Mouse (Mus musculus) right cerebral cortex, postnatal 36 days (tissue): Measurements from ENCODE around the gene Sfxn2.
"Not testable (repeated sequence)": the region's sequence is repeated elsewhere in the genome, so short reads cannot be mapped to it uniquely, and the experiment has no call there.

Experiments
- DNase-seq, 2 experiments: peaks; one replicate each; pipeline ENCODE4 v3.0.0; 2022; ENCODE audit warnings: low spot score in 2 of 2, mixed read lengths in 1 of 2

Sfxn2 gene

DNA sequence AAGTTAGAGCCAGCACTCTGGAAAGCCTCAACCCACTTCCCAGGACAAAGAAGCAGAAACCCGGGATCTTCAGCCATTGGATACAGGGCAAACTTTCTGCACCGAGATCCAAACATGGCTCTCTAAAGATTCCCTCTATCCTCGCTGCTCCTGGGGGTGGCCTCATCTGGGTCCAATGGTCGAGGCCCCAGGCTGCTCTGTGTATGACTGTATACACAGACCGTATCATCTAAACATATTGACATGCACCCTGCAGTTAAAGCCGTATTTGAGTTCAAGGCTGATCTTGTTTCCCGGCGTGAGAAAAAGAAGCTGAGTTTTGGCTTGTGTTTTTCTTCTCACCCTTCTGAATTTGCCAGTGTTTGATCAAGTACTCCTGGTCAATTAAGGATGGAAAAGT, 30.4 kb upstream of the Sfxn2 start:
- DNase-seq, result no peak

DNA sequence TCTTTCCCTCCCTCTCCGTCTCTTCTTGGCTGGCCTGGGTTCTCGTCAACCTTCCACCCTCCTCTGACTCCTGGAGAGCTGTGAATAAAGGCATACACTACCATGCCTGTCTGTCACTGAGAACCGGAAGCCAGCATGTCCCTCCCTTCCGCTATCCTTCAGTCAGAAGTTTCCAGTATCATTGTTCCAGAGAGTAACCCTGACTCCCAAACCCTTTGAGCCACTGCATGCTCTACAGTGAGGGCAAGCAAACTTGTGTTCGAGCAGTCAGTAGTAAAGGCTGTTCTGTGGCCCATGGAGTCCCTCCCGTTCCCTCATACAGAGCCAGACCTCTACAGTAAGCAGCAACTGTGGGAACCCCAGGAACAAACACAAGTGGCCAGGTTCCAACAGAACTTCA, 25.6 kb upstream of the Sfxn2 start:
- DNase-seq, result no peak

DNA sequence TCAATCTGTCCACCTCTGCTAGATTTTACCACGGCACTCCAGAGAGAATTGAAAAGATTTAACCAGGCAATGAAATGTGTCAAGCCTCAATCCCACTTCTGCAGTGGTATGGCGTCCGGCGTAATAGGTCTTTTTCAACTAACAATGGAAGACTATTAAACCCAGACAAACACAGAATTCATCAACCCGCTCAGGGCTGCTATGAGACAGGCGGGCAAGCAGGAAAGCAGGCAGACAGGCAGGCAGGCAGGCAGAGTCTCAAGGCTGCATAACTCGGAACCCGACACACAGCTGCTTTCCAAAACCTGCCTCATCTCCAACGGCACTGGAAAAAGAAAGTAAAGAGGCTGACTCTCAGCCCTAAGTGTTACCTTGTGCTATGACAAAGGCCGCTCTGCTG, 25.1 kb upstream of the Sfxn2 start:
- DNase-seq, result no peak

DNA sequence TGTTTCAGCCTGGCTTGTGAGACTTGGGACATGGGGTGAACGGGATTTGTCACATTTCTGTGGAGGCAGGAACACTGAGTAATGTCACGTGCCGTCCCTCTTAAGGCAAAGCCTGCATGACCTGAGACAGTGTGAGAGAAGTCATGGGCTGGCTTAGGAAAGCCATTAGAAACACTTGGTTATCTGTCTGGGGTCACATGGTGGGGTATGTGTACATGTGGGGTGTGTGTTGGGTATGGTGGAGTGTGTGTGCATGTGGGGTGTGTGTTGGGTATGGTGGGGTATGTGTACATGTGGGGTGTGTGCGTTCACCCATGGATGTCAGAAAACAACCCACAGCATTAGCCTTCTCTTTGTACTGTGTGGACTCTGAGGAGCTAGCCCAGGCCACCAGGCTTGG, 22.8 kb upstream of the Sfxn2 start:
- DNase-seq, result no peak

DNA sequence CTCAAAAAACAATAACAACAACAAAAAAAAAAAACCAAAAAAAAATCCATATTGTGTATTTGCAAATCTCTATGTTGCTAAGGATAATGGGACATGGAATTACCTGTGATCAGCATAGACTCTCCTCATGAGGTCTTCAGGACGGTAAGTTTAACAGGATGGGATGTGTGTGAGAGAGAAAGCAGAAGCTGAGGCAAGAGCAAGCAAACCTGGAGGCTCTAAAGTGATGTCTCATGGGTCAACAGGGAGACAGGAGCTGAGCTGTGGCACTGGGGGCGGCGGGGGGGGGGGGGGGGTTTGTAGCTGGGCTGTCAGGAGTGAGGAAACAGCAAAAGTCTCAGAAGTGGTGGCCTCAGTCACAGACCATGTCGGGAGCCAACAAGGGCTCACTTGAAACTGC, 20.7 kb upstream of the Sfxn2 start:
- DNase-seq, result no peak

DNA sequence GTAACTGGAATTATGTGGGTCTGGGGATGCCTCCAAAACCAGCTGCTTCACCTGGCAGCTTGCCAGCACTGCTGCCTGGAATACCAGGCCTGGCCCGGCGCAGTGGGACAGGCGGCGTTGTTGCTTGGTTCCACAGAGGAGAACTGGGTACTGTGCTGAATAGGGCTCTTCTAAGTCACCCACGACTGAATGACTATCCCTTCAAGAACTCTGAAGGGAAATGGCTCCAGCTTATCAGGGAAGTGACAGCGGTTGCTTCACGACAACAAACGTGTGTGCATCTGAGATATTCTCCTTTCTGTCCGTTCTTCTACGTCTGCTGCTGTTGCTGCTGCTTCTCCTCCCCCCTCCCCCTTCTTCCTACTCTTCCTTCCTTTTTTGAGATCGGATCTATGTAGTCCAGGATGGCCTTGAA, 19.6 kb upstream of the Sfxn2 start:
- no peak for DNase-seq

DNA sequence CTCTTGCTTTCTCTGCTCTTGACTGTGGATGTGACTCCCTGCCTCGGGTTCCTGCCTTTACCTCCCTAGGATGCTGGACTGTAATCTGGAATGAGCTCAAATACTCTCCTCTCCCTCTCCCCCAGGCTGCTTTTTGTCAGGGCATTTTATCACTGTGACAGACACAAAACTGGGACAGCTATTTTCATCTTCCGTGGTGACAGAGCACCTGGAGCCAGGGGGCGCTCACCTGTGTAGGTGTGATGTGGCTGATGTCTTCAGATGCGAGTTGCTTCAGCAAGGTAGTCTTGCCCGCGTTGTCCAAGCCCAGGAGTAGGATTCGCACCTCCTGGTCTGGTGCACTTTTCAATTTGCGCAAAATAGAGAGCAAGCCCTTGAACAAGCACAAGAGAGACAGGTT, 15.2 kb upstream of the Sfxn2 start:
- no peak for DNase-seq

DNA sequence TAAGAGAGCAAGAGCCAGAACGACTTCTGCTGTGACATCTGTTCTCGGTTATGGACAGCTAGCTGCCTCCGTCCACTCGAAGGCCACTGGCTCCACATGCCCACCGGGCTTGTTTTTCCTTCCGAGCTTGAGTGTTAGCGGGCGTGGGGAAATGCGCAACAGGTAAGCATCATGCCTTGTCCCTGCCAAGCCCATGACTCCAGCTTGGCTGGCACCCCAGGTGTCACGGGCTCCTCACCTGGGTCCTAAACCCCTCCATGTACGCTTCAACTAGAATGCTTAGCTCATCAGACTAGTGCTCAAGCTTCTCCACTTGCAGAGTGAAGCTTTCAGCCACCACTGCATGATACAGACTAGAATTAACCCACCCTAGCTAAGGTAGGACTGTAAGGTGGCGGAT, 14.5 kb upstream of the Sfxn2 start:
- DNase-seq, result no peak

DNA sequence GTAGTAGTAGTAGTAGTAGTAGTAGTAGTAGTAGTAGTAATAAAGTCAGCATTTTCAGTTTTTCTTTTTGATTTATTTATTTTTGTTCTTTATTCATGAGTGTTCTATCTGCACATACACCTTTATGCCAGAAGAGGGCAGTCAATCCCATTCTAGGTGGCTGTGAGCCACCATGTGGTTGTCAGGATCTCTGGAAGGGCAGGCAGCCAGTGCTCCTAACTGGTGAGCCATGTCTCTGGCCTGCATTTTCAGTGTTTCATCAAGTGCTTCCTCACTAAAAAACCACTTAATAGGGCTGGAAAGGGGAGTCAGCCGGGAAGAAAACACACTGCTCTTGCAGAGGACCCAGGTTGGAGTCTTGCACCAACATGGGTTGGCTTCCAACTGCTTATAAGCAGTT, 11.0 kb upstream of the Sfxn2 start:
- DNase-seq, result no peak

DNA sequence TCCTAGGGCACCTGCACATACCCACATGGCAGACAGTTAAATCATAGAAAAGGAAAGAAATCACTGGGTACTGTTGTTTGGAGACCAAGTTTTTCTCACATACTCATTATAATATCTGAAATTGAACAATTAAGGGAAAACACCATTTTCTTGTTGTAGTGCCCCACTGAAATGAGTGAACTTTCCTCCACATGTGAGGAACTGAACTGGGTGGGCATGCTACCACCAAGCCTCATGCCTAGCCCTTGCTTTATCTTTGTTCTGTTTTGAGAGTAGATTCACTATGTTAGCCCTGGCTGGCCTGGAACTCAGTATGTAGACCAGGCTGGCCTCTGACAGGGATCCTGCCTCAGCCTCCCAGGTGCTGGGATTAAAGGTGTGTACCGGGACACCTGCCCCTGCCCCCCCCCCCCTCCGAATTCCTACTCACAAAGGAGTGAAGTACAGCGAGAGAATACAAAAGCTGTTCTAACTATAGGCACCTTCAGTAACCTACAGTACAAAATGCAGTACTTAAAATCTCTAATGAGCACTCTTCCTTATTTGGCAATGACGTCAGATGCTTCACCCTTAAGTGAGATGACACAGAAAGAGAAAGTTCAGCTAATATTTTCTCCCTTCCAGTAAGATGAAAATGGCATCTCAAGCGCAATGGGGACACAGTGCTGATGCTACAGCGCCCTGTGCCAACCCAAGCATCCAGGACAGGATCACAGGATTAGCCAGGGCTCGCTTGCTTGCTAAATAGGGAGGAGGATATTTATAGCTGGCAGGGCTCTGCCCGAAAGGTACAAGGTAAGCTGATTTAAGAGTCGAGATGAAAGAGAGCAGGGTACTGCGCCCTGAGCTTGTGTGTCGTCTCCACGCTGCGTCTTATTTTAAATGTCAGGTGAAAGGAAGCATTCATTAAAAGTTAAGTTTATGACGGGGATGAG, 10.3 kb upstream of the Sfxn2 start:
- no peak for DNase-seq

DNA sequence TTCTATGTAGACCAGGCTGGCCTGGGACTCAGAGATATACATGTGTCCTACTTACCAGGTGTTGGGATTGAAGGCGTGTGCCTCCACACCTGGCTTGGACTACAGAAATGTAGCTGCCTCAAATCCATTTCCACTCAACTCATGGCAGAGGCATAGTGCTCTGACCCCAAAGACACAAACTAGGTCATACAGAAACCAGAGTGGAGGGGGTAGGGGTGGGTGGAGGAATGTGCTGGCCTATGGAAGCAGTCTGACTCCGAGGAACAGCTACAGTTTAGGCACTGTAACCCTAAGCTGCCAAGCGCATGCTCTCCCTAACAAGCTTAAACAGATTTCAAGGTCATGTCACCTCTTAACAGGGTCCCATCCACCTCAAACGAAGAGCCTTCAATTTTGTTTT, 9.6 kb upstream of the Sfxn2 start:
- DNase-seq, result no peak

DNA sequence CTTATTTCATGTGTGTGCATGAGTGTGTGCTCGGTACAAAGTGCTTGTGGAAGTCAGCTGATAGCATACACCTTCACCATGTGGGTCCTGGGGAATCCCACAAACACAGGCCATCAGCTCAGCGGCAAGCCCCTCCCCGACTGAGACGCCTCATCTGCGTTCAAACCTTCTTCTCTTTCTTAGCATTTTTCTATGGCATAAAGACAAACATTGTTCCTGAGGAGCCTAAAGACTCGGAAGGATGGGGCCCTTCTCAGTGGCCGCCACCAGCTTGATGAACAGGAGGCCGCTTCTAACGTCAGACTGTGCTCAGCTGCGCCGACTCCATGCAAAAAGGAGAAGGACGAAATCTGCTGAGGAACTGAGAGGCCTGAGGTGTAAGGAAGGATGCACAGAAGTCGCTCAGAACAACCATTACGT, 9.1 kb upstream of the Sfxn2 start:
- DNase-seq, result no peak

DNA sequence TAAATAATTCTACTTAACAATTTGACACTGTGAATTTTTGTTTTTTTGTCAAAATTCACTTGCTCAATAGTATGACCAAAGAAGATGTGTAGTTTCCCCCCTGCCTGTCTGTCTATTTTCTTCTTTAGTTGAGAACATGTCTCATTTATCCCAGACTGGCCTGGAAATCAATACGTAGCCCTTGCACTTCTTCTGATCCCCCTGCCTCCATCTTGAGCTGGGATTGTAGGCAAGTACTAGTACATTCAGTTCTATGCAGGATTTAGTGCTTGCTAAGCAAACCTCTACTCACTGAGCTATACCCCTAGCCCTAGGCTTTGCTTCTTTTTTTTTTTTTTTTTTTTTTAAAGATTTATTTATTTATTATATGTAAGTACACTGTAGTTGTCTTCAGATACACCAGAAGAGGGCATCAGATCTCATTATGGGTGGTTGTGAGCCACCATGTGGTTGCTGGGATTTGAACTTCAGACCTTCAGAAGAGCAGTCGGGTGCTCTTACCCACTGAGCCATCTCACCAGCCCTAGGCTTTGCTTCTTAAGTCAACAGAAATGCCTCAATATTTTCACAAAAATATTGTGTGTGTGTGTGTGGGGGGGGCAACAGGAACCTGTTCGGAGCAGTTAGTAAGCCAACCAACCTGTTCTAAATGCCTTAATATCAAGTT, 1.8 kb upstream of the Sfxn2 start:
- DNase-seq, result not testable (repeated sequence)

DNA sequence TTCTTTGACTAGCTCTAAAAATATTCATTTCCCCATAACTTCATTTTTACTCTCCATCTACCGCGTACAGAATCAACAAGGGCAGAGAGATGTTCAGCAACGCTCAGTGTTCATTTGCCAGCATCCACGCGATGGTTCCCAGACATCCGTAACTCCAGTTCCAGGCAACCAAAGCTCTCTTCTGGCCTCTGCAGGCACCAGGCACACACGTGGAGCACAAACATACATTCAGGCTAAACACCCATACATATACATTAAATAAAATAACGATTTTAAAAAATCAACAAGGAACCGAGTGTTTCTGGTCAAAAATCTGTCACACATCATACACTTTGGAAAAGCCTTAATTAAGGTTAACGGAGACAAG, 1.3 kb upstream of the Sfxn2 start:
- DNase-seq, result no peak

DNA sequence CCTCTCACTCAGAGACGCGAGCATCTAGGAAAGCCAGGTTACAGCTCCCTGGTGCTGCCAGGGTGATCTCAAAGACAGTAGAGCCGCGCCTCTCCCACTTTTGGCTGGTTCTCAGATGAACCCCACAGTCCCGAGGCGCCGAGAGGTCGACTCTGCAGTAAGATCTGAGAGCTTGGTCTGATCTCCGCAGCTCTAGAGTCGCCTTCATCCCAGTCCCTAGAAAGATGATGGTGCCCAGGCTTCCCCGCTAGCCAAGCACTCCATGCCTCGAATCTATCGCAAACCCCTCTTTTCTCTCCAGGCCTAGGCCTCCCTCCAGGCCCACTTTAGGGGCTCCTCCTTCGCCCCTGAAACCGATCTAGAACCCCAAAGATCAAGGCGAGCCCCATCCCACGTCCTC, 617 bp upstream of the Sfxn2 start:
- DNase-seq, result peak in 1 of 2 experiments; percentile 27

DNA sequence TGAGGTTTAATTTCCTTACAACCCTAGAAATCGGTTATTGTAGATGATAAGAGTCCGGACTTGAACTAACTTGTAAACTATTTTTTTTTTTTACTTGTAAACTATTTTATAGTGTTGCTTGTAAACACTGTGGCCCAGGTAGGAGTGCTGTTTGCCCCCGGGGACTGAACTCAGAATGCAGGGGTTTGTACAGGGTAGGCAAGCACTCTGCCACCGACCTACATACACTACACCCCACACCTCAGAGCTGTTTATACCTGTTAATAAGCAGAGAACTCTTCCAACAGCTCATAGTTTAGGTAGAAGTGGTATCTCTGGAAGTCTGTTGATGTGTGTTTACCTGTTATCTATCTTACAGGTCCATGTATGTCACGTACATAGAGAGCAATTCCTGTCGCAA, 825 bp downstream of the Sfxn2 start:
- no peak for DNase-seq

DNA sequence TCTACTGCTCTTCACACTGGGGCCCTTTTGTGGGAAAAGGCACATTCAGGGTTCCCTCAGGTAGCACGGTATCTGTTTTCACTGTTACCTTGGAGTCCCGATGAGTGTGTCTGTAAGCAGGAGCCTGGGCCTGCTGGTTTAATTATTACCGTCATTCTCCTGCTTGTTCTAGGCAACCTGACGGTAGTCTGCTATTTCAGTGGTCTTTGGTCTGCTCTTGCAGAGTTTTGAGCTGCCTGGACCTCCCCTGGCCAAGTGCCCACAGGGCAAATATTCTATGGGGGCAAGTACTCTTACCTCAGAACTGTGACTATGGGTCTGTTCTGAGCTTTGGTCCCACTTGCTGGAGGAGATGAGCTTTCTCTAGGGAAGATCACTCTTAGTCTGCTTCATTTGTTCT, 2.0 kb downstream of the Sfxn2 start:
- DNase-seq, result no peak

DNA sequence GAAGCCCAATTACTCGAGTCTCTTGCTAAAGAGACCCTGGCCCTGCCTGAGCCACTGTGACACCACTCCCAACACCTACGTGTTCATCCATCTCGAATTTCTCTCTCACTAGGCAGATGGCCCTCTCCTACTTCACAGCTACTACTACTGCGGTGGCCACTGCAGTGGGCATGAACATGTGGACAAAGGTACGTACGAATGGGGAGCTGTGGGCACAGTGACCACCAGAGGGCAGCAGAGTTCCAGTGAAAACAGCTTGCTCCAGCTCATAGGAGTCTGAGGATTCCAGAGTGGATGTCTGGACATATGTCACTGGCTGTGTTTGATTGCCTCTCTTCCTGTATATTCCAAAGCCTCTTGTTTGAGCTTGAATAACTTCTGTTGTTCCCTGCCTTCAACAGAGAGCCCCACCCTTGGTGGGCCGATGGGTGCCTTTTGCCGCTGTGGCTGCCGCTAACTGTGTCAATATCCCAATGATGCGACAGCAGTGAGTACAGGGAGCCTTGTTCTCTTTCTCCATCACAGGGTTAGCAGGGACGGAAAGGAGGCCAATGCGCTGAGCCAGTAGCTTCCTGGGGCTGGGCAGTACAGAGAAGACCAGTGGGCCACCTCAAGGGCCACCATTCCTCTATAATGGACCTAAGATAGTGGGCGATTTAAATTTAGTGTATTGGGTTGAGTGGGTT, 14.8 kb downstream of the Sfxn2 start:
- DNase-seq, result peak; percentile 68

DNA sequence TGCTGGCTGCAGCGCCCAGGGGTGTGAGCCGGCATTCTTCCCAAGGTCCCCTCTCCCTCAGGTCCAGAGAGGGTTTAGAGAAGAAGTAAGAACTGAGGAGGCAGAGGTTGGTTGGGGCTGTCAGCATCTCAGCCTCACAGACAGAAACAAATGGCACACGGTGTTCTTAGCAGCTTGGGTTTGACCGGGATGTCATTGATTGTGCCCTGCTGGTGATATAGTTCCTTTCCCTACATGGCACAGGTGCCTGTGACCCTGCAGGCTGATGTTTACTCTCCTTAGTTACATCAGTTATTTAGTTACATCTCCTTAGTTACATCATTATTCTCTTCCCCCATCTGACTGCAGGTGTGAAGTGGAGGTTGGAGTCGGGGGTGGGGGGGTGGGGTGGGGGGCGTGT, 18.4 kb downstream of the Sfxn2 start:
- no peak for DNase-seq

DNA sequence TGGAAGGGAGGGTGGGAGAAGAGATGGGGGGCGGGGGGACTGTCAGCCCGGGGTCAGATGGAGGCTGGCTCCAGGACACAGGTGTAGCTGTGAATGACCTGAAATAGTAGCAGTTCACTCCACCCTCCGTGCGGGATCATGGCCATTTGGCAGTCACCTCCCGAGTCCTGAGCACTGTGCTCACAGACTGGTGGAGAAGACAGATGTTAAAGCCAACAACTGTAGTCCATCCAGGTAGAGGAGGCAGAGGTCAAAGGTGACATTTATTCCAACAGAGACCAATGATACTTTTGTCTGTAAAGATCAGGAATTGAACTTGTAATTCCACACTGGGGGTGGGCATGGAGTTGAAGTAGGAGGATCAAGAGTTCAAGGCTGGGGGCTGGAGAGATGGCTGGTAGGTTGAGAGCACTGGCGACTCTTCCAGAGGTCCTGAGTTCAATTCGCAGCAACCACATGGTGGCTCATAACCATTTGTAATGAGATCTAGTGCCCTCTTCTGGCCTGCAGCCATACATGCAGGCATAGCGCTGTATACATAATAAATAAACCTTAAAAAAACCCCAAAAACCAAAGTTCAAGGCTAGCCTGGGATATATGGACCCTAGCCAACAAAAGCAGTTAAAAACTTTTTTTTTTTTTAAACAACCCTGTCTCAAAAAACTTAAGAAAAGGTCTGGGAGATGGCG, 19.7 kb downstream of the Sfxn2 start:
- DNase-seq, result no peak

DNA sequence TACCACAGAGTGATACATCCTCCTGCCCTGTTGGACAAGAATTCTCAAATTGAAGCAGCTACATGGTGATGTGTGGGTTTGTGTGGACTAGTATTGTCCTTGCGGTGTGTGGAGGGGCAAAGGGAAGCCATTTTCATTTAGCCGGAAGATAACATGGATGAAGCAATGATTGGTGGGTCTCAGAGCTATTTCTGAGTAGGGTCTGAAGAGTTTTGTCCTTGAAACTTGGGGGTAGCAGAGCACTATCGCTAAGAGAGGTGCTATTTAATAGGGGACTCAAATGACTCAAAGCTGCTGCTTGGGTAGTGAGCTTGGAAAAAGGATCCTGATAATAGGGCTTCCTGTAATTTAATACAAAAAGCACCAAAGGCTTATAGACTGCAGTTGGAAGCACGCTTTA, 25.0 kb downstream of the Sfxn2 start:
- DNase-seq, result no peak

DNA sequence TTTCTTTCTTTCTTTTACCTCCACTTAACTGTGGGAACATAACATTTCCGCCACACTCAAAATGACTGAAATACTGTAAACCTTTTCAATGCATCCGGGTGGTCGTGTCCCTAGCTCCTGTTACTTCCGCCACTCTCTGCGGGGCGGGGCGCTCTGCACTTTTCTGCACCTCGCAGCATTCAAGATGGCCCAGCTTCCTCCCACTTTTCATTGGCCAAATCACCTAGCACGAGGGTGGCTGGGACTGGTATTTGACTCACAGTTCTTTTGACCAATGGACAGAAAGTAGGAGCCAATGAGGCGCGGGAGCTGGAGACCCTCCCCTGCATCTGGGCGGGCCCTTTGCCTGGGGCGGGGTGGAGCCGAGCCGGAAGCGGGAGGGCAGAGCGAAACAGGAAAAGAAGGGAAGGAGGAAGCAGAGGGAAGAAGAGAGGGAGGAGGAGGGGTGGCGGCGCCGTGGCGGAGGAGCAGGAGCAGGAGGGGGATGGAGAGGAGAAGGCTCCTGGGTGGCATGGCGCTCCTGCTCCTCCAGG, 25.6 kb downstream of the Sfxn2 start, which contains the start of gene Wbp1l:
TSS of gene Wbp1l (plus strand) at position 365 of the 533 bp plus-strand sequence.
- peak; percentile 99 for DNase-seq
